Mouse (Mus musculus) right cerebral cortex, adult 18-20 months (tissue): Measurements from ENCODE around the gene Rpl3l.

Source experiments
- DNase-seq: peaks from one replicate; pipeline ENCODE4 v3.0.0; 2022; ENCODE audit warnings: mixed read lengths

Rpl3l gene

DNA sequence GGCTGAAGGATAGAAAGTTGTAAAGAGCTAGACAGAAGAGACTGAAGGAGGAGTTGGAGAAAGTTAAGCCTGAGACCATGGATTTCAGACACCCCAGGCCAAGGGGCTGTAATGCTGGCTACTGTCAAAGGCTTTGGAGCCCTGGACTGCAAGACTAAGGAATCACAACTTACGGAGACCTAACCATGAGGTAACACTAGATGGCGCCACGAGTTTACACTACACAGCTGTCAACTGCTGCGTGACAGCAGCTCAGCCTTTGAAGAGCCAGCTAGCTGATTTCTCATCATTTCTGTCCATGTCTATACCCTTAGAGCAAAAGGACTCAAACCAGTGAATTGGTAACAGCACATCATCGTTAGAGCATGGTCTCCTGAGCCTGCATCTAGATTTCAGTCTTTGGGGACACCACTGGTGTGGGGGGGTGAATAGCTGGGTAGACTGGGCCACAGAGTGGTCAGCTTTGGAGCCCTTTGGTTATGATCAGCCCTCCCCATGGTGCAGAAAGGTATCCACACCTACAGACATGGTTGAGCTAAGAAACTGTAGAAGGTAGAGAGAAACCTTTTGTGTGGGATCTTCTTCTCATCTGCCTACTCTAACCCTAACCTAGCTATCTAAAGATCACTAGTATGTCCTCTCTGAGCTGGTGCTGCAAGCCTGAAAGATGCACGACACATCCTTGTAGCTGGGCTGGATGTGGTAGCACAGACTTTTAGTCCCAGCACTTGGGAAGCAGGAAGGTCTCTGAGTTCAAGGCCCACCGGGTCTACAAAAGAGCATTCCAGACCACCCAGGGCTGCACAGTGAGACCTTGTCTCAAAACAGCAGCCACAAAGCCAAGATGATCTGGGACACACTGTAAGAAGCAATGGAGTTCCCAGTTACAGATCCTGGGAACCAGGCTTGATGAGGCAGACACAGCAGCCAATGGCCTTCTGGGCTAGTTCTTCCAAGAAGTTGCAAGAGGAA, 18.2 kb downstream of the Rpl3l start:
- peak; percentile 84 for DNase-seq

DNA sequence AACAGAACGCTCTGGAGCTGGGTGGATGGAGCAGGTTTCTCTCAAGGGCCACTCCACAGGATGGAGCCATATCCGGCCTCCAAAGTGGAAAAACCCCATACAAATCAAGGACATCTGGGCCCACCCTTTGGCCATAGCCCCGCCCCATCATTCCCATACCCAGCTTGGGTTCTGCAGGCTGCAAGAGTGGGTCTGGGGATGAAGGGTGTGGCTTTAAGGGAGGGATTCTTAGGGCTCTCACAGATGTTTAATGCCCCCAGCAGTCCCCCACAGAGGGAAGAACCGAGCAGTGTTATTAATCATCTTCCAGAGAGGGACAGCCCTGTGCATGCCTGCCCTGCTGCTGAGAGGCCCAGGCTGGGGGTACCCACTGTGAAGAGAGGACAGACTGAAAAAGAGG, 19.4 kb downstream of the Rpl3l start:
- no peak for DNase-seq

DNA sequence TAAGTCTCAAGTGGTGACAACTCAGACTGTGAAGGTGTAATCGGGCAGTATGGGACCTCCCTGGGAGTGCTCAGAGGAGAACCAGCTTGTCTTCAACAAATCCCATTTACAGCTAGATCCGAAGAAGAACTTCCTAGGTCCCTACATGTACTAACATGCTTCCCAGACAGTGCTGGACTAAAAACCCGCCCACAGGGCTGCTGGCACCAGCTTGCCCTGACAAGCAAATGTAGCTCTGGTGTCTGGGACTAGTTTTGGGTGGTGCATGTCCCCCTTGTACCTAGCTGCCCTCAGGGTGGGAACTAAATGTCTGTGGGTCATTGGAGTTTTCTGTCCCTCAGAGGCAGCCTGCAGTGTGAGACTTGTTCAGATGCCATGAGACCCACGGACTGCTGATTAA, 23.9 kb downstream of the Rpl3l start:
- no peak for DNase-seq

DNA sequence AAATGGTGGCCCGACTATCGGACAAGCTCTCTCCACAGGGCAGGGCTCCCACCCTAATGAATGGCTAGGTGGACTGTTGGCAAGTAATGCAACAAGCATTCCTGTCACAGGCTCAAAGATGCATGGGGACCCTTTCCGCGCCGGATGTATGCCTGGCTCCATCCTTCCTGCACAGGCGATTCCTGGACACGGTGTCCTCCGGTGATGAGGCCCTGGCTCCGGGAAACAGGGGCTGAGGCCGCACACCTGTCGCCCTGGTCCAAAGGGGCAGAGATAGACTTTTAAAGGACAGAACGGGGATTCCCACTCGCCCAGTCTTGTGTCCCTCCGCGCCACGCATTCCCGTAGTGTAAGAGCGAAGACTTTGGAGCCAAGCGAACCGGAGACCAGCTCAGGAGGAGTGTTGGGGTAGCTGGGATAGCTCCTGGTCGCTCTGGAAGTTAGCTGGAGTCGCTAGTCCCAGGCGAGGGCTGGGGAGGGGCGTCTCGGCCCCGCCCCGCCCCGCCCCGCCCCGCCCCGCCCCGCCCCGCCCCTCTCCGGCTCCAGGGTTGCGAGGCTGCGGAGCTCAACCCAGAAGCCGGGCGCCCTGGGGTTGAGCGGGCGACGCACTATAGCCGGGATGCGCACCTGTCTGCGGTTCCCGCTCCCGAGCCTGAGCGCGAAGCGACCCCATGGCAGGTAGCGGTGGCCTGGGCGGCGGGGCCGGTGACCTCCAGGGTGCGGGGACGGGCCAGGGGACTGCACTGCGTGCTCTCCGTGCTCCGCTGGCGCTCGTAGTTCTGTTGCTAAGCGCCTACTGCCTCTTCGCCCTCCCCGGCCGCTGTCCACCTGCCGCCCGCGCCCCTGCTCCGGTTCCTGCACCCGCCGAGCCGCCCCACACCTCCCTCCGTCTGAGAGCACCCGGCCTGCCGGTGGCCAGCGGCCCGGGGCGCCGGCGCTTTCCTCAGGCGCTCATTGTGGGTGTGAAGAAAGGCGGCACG, 25.1 kb downstream of the Rpl3l start, which contains the start of gene Hs3st6:
TSS of gene Hs3st6 (plus strand) at position 574 of the 980 bp plus-strand sequence.
- no peak for DNase-seq

DNA sequence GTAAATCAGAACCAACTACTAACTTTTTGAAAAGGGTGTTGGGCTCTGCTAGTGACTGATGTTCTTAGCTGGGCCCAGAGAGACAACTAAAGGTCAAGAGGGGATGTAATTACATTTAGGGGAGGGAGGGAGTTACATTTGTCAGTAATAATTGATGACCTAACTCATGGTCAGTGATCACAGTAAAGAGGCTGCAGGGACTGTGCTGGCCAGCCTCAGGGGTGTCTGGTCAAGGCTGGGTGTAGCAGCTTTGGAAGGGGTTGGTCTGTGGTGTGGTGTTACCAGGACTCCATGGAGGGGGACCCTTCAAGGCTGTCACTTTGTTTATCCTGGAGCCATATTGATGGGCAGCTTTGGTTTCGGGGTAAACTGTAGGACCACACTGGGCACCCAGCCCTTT, 29.8 kb downstream of the Rpl3l start:
- DNase-seq: no peak

DNA sequence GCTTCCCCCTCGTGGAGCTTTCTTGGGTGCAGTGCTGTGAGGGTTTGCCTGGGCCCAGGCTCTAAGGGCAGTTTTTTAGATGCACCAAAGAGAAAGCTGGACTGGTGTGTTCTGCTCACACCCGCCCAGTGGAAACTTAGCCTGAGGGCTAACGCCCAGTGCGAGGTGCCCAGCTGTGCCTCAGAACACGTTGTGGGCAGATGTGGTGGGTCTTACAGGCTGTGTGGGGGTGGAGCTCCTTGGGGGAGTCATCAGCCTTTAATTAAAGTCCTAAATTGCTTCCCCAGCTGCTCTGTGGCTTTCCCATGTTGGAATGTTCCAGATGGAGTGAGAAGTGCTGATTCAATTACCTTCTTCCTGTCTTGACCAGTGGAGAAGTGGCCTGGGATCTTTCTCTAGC, 33.5 kb downstream of the Rpl3l start:
- no peak for DNase-seq

DNA sequence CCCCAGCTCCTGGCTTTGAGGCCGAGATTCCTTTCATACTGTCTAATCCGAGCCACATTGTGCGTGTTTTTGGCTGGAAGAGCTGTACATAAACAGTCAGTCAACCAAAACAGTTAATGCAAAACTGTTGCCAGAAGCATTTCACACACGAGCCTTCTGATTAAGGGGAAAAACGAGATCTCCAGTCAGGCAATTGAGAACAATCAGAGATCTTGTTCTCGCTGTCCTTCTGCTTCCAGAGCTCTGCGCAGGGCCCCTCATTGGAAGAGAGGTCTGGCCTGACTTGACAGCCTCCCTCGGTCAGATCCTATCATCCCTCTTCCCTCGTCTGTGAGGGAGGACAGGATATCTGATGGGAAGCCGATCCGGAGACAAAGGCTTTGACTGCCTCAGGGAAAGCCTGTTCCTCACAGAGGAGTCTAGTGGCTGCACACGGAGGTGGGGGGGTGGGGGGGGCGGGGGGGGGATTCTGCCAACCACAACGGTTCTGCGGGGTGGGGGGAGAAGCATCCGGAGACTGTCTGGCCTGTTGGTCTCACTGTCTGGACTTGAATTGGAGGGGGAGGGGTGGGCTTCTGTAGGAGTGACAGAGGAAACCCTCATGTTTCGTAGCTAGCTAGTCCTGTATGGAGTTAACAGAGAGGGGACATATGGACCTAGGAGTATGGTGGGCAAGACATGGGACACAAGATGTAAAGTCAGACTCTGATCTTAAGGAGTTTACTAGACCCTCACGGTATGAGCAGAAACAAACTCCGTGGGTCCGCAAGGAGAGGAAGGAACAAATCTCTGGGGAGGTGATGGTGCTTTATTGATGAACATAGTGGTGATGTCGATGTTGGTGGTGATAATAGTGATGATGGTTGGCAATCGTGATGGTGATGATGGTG, 37.6 kb downstream of the Rpl3l start:
- no peak for DNase-seq

DNA sequence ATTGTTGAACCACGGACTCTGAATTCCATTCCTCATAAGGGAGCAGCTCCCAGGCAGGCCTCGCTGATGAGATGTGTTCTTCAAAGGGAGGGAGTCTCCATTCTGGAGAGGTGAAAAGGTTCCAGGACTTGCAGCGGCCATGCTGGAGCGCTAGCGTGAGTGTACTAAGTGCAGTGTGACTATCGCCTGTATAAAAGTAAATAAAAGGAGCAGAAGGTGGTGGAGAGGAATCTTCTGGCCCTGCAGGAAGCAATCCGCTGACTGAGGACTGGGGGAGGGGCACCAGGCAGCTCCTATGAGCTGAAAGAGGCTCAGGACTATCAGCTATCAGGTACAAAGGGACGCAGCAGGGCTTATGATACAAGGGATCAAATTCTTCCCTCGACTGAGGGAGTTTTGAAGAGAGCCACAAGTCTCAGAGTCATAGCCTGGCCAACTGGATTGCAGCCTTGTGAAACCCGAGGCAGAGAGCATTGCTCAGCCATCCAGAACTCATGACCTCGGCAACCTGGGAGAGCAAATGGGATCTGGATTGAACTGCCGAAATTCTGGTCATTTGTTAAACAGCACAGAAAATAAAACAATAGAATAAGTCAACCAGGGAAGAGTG, 38.8 kb downstream of the Rpl3l start:
- no peak for DNase-seq

DNA sequence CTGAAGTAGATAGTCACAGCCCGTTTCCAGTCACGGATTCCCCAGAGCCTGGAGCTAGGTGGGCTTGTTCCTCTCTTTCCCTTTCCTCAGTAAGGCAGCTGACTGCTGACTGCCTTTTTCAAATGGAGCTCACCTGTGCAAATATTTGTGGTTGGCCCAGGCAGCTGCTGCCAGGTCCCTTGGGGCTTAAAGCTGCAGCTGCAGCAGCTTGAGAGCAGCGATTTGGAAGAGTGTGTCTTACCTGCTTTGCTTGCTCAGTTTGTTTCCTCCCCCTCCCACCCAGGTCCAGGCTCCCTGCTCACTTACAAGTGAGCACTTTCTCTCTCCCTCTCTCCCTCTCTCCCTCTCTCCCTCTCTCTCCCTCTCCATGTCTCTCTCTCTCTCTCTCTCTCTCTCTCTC, 41.5 kb downstream of the Rpl3l start:
- DNase-seq: no peak

DNA sequence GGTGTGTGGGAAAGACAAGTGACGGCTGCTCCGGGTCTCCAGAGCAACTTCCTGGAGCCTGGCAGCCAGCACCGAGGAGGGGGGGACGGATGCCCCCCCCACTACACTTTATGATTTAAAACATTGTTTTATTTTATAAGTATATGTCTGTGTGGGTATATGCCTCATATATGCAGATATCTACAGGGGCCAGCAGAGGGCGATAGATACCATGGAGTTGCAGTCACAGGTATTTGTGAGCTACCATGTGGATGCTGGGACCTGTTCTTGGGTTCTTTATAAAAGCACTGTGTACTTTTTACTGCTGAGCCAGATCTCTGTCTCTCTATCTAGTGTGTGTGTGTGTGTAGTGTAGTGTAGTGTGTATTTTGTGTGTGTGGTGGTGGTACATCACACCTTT, 45.6 kb downstream of the Rpl3l start:
- DNase-seq: no peak

DNA sequence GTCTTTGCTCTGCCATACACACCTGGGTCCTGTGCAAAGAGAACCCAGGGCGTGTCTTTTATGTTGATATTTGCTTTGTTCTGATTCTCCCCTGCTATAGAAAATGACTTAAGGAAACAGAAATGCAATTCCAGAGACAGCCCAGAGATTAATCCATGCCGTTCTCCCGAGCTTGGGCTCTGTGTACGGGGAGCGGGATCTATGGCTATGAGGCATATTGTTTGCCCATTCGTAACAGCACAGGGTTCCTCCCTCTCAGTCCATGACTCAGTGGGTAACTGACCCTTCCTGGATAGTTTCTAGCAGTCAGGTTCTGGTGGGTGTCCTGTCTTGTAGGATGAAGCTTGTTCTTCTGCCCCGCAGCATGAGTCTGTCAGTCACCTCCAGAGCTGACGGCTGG, 47.6 kb downstream of the Rpl3l start:
- DNase-seq: no peak

DNA sequence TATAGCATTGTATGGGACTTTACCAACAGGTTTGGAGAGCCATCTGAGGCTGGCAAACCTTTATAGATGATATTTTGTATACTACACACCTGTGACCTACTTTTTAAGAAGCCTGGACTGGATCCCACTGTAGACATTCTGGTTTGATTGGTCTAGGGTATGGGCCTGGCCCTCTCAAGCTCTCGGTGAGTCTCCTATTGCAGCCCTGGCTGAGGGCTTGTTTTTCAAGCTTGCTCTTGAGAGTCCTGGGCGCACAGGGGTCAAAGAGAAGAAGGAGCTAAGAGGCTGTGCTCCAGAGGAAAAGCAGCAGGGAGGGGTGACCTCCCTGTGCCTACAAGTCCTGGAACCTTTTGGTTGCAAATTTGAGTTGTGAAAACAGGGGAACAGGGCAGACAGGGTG, 49.5 kb downstream of the Rpl3l start:
- DNase-seq: no peak

DNA sequence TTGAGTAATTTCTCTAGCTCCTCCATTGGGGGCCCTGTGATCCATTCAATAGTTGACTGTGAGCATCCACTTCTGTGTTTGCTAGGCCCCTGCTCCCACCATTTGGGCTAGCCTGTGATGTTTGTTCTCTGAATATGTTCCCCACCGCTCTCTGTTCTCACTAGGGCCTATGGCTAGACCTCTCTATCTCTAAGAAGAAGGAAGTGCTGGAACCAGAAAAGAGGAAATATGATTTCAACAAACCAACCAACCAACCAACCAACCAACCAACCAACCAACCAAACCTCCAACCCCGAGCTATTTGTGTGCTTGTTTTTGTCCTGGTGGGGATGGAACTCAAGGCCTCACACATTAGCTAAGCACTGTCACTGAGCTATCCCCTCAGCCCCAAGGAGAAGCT, 53.2 kb downstream of the Rpl3l start:
- no peak for DNase-seq
